Mouse (Mus musculus) gastrocnemius, postnatal 10 days (tissue): ENCODE measurements around the gene Olfr54. TPM values are rescaled to one million over a fixed set of nuclear protein-coding genes. Genes with fewer than 3 reads are reported as not detected.

Experiments
- total RNA-seq, 2 experiments: library from RNA; stranded (reverse); gene quantifications; 2 replicates each; pipeline ENCODE4 v1.2.3; 2021

Gene Olfr54
- total RNA-seq, 2 experiments from 2014 or later = not detected

Other genes starting within 250 kb of the Olfr54 start
- 10 to 100 TPM; 11.2 to 13.5 TPM for gene Zfp354c, start 186.5 kb upstream of the Olfr54 start, total RNA-seq
- gene Zfp879, start 172.7 kb upstream of the Olfr54 start, total RNA-seq = 1 to 10 TPM in 1 of 2 experiments, under 1 TPM in 1; 0.92 to 1.2 TPM
- gene Grm6, start 163.6 kb upstream of the Olfr54 start, total RNA-seq = not detected
- gene Zfp454, start 126.6 kb upstream of the Olfr54 start, total RNA-seq = 1 to 10 TPM; 1.9 to 2.2 TPM
- 1 to 10 TPM; 2.3 to 3.1 TPM for gene Zfp2, start 98.1 kb upstream of the Olfr54 start, total RNA-seq
- gene Zfp354b, start 82.6 kb upstream of the Olfr54 start, total RNA-seq = 1 to 10 TPM in 1 of 2 experiments, under 1 TPM in 1; 0.87 to 2.6 TPM
- gene 4933414I15Rik, start 70.5 kb upstream of the Olfr54 start, total RNA-seq = not detected
- gene Prop1, start 60.5 kb upstream of the Olfr54 start, total RNA-seq = not detected
- gene Olfr1378, start 47.7 kb upstream of the Olfr54 start, total RNA-seq = not detected
- not detected for gene Olfr1377, start 32.3 kb upstream of the Olfr54 start, total RNA-seq
- not detected for gene Olfr51, start 10.6 kb upstream of the Olfr54 start, total RNA-seq
- not detected for gene Olfr1375, start 33.9 kb downstream of the Olfr54 start, total RNA-seq
- gene Zfp354a, start 45.0 kb downstream of the Olfr54 start, total RNA-seq = 1 to 10 TPM; 2.1 to 3.1 TPM
- gene Gm12569, start 206.2 kb downstream of the Olfr54 start, total RNA-seq = not detected
- gene Clk4, start 247.5 kb downstream of the Olfr54 start, total RNA-seq = 10 to 100 TPM; 35.2 to 58.9 TPM
- not detected for gene BC049762, start 248.8 kb downstream of the Olfr54 start, total RNA-seq